Mouse (Mus musculus) frontal cortex, adult (tissue): ENCODE measurements at regions not wholly inside any gene's neighbourhood (a gene's known extent, or its start where the extent isn't known, plus 50 kb on each side); places are given as distances from the start of the nearest gene placed in this dataset.
"Not testable (repeated sequence)": the region's sequence is repeated elsewhere in the genome, so short reads cannot be mapped to it uniquely, and the experiment has no call there.

Experiments used
- ATAC-seq: cut with Nextera tagmentation; 2 replicates; pipeline ENCODE4 v1.9.2; 2017; ENCODE audit warnings: mild to moderate bottlenecking, moderate library complexity, mixed read lengths; ENCODE audit not compliant: low TSS enrichment

DNA sequence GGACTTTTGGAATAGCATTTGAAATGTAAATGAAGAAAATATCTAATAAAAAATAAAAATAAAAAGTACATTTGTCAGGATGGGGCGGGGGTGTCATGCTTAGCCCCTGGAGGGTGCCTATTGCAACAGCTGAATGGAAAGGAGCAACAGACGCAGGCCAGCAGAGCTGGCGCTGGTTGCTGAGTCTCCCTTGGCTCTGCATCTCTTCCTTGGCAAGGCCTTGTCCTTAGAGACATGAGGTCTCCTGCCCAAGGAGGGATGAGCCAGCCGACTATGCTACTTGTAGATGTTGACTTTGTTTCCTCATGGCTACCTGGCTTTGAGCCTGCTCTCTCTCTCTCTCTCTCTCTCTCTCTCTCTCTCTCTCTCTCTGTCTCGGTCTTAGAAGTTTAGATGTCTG, 166.4 kb downstream of the Opa1 start:
- ATAC-seq: no peak

DNA sequence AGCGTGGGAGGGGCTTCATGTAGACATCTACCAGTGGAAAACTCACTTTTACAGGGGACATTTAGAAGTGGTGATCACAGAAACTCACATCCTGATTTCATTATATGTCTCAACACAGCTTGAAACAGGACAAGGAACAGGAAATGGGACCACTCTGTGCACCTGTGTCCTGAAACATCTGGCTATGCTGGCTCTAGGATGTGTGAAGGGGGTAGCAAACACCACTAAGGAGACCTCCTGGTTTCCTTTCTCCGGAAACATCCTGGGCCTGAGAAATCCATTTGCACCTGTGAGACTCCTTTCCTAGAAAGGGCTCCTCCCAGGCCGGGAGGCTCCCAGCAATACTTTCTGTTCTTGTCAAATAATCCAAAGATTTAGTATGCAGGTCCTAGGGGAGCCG, 167.1 kb downstream of the Opa1 start:
- ATAC-seq: no peak

DNA sequence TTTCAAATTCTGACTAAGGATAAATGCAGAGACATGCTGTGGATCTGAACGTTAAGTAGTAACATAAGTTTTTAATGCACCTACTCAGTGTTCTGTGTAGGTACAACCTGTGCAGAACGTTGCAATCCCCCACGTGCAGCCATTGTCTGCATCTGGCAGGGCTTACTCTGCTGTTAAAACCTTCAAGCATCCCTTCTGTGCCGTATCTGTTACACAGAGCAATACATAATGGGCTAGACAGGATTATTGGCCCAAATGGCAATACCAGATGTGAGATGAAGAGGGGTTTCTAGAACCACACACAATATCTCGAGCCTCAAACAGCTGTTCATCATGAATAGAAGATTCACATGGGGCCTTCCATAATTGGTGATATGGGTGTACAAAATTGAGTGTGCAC, 170.0 kb downstream of the Opa1 start:
- ATAC-seq: no peak

DNA sequence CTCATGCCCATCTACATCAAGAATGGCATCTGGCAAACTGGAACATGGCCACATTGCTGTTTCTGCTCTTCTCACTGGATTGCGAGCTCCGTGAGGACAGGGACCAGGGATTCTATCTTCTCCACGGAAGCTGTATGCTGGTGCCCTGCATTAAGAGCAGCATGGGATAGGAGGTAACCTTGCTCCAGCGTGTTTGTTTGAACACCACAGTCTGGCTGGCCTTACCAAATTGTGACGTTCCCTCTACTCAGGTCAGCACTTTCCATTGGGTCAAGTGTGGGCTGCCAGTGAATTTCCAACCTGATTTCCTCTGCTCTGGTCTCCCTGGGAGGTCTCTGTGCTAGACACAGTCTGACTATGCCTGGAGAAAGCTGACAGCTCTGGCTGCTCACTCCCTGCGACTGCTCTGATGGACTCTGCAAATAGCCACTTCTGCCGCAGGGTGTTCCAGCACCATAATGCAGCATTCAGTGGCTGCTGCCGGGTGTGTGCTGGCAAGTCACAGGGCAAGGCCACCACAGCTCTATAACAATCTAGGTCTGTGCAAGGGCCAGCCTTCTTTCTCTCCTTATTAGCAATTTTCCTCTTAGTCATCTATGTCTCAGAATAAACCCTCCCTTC, 175.6 kb downstream of the Opa1 start:
- peak; percentile 55 for ATAC-seq

DNA sequence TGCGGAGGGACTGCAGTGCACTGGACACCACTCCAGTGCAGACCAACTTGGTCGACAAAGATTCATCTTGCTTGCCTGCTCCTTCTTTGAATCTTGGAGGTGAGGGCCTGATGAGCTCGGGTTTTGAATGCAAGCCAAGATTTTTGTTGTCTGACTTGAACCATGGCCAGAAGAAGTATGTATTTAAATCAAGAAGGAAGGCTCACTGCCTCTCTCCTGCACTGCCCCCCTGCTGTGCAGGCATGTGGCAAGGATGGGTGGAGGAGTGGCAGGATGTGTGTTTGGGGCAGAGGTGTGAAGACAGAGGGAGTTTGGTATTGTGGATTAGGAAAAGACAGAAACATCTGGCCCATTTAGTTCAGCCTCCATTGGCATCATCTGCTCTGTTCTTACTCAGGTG, 179.1 kb downstream of the Opa1 start:
- ATAC-seq: peak; percentile 29; the same call in 1 of the 2 replicates

DNA sequence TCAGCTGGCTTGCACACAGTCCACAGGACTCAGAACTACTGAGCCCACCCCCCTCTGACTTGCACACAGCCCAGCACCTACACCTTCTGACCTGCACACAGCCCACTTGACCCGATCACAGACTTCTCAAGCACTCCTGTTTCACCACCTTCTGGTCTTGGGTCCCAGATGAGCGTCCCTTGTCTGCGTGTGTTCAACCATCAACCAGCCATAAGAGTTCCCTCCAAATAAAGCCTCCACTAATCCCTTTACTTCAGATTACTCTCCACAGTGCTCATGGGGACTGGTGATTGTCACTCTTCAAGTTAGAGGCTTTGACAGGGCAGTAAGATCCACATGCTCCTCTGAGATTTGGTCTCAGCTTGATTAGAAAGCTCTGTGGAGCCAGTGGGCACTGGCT, 180.3 kb downstream of the Opa1 start:
- ATAC-seq: no peak

- ATAC-seq: no peak
Measured at GRCm38 (mm10) chr16:29760627-29761026, 181.5 kb downstream of the Opa1 start.

DNA sequence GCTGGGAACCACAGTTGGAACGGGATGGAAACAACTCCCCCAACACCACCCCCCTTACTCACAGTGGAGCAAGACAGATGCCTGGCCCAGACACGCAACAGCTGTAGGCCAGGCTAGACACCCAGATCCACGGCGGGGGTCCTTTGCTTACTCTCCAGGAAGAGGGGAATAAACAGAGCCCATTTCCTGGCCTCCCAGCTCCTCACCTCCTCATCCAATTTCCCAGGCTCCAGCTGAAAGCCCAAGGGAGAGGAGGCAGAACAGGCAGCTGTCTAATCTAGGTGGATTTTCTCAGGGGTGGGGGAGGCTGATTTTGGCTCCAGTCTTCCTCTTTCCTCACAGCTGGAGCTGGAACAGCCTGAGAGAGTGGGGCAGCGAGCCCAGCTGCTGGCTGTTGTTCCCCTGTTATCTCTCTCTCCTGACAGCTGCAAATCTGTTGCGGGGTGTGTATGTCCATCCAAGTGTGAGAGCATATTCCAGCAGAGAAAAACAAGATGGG, 182.7 kb downstream of the Opa1 start:
- ATAC-seq: no peak

DNA sequence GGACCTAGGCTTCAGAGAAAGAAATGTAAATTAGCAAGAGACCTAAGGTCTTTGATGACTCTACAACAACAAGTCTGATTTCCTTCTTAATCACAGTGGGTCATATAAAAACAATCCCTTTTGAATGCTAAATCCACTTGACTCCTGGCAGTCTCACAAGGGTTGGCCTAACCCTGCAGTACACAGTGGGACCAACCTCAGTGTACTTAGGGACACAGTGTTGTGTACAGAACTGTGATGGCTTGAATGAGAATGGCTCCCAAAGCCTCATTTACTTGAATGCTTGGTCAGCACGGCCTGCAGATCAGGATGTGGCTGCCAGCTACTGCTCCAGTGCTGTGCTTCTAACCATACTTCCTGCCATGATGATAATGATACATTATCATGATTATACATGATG, 185.2 kb downstream of the Opa1 start:
- ATAC-seq: no peak

GRCm38 (mm10) chr16:29765801-29766200, 186.7 kb downstream of the Opa1 start:
- ATAC-seq: not testable (repeated sequence)

GRCm38 (mm10) chr16:29771320-29771719, 192.2 kb downstream of the Opa1 start:
- ATAC-seq: peak; percentile 19; the same call in 1 of the 2 replicates

DNA sequence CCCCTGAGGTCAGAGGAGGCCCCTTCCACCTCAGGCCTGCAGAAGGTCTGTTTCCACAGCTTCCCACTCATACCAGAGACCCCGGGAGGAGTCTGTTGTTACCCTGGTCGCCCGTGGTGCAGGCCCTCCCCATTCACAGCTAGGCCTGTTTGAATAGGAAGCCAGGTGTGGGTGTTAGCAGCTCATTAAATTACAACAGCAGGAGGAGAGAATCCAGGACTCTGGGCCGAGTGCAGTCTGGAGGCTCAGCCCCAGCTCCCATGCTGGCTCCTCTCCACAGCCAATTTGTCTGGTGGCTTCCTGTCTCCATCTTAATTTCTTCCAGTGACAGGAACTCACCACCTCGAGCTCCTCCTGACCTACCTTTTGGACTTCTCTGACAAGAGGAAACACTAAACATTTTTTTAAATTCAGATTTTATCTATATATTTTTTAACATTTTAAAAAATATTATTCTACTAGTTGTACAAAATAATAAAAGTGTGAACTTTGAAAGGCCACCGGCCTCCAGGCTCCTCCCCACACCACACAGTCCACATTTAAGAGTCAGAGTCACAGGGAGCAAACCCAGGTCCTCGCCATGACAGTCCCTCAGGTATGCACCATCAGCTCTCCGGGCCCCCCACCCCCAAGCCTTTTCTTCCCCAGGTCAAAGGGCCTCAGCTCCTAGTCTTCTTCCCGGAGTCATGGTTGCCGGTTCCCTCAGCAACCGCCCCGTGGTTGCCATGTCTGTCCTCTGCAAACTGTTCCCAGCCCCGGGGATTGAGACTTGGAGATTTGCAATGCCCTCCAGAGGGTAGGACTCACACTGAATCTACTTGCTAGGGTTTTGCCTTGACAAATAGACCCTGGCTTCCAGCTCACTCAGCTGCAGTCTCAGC, 192.8 kb downstream of the Opa1 start:
- peak; percentile 80 for ATAC-seq

DNA sequence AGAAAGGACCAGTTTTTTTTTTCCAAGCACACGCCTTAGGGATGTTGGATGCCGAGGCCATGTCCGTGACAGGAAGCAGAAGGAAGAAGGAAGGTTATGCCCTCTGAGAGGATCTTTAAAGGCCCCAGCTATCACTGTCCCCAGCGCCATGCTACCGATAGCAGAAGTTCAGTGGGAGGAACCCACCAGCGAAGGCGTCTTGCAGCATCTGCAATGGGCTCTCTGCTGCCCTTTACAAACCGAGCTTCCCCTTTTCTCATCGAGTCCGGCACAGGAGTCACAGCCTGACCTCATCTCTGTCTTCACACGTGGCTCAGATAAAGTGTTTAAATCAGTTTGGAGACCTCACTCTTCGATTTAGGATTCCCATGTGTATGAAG, 193.5 kb downstream of the Opa1 start:
- no peak for ATAC-seq

DNA sequence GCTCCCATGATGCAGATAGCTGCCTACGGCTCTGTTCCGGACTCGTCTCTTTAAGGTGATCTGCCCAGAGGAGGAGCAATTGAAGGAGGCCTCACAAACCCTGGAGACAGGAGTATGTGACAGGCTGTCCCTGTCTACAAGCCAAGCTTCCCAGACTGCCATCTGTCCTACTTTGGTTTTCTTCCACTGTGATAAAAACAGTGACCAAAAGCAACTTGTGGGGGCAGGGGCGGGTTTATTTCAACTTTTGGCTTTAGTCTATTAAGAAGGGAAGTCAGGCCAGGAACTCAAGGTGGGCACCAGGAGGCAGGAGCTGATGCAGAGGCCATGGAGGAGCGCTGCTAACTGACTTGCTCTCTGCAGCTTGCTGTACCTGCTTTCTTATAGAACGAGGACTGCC, 193.9 kb downstream of the Opa1 start:
- ATAC-seq: peak; percentile 85

GRCm38 (mm10) chr16:29774949-29775348, 195.8 kb downstream of the Opa1 start:
- no peak for ATAC-seq

- ATAC-seq: no peak
Measured at GRCm38 (mm10) chr16:29775879-29776278, 196.7 kb downstream of the Opa1 start.

GRCm38 (mm10) chr16:29782441-29782840, 203.3 kb downstream of the Opa1 start:
- ATAC-seq: no peak

GRCm38 (mm10) chr16:29785114-29785513, 206.0 kb downstream of the Opa1 start:
- ATAC-seq: no peak

- no peak for ATAC-seq
Measured at GRCm38 (mm10) chr16:29786540-29786939, 207.4 kb downstream of the Opa1 start.

GRCm38 (mm10) chr16:29787633-29788511, 208.7 kb downstream of the Opa1 start:
- ATAC-seq: no peak

DNA sequence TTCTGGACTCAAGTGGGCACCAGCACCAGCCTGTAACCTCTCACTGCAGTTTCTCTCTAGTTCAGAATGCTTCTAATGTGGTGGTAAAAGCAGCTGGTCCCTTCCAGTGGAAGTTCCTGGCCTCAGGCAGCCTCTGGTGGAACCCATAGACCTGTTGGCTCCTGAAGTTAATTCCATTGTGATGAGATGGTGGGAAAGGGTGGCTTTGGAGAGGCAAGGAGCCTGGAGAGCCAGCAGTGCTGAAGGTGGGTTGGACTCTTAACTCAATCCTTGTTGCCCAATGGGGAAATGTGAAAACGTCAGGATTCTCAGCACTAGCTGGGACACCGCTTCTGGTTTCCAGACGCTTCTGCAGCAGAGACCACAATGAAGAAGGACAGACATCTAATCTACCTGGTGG, 210.9 kb downstream of the Opa1 start:
- ATAC-seq: no peak

- ATAC-seq: no peak
Measured at GRCm38 (mm10) chr16:29799250-29799649, 220.1 kb downstream of the Opa1 start.
